Mouse (Mus musculus) regulatory T cell (primary cell): ENCODE measurements at regions not wholly inside any gene's neighbourhood (a gene's known extent, or its start where the extent isn't known, plus 50 kb on each side); places are given as distances from the start of the nearest gene placed in this dataset.

Source experiments
- in situ Hi-C: fragments of 300-600 bp; cut with MboI, MseI; formaldehyde crosslinking; loops from one replicate; pipeline ENCODE4 v1.15.1; 2025; ENCODE audit warnings: high pct_unique_total_duplicates

GRCm38 (mm10) chr14:31944682-31945081 lies 84.1 kb upstream of the Galnt15 start:
- in situ Hi-C loops = loop anchor here (5.0 kb wide), 1 partner anchor 142 kb away; no protein-coding TSS in a partner anchor

- in situ Hi-C loops = loop anchor here (5.0 kb wide), 1 partner anchor 143 kb away; no protein-coding TSS in a partner anchor
These were observed 83.7 kb upstream of the Galnt15 start for GRCm38 (mm10) chr14:31945125-31945524.

GRCm38 (mm10) chr14:31946032-31946431 lies 82.8 kb upstream of the Galnt15 start:
- in situ Hi-C loops = loop anchor here (5.0 kb wide), 1 partner anchor 144 kb away; no protein-coding TSS in a partner anchor

GRCm38 (mm10) chr14:31947246-31947645 lies 81.5 kb upstream of the Galnt15 start:
- in situ Hi-C loops = loop anchor here (5.0 kb wide), 1 partner anchor 145 kb away; no protein-coding TSS in a partner anchor

GRCm38 (mm10) chr14:31951894-31952293 lies 76.9 kb upstream of the Galnt15 start:
- in situ Hi-C loops = no loop called here

- in situ Hi-C loops = no loop called here
These were observed 75.0 kb upstream of the Galnt15 start for GRCm38 (mm10) chr14:31953783-31954182.

- in situ Hi-C loops = loop anchor here (5.0 kb wide), 1 partner anchor 77 kb away; no protein-coding TSS in a partner anchor
These were observed 73.8 kb upstream of the Galnt15 start for GRCm38 (mm10) chr14:31954945-31955344.

GRCm38 (mm10) chr14:31957211-31957638 lies 71.6 kb upstream of the Galnt15 start:
- in situ Hi-C loops = loop anchor here (5.0 kb wide), 1 partner anchor 75 kb away; no protein-coding TSS in a partner anchor

GRCm38 (mm10) chr14:31960201-31960854 lies 68.5 kb upstream of the Galnt15 start:
- in situ Hi-C loops = no loop called here

- in situ Hi-C loops = no loop called here
These were observed 67.3 kb upstream of the Galnt15 start for GRCm38 (mm10) chr14:31961442-31961841.

GRCm38 (mm10) chr14:31963131-31963911 lies 65.5 kb upstream of the Galnt15 start:
- in situ Hi-C loops = no loop called here

GRCm38 (mm10) chr14:31964076-31964475 lies 64.7 kb upstream of the Galnt15 start:
- in situ Hi-C loops = no loop called here

GRCm38 (mm10) chr14:31964831-31965230 lies 64.0 kb upstream of the Galnt15 start:
- in situ Hi-C loops = no loop called here

GRCm38 (mm10) chr14:31969531-31969930 lies 59.3 kb upstream of the Galnt15 start:
- in situ Hi-C loops = no loop called here

GRCm38 (mm10) chr14:31970245-31970830 lies 58.5 kb upstream of the Galnt15 start:
- in situ Hi-C loops = loop anchor here (10.0 kb wide), 1 partner anchor 1066 kb away; no protein-coding TSS in a partner anchor

- in situ Hi-C loops = loop anchor here (10.0 kb wide), 1 partner anchor 1066 kb away; no protein-coding TSS in a partner anchor
These were observed 57.9 kb upstream of the Galnt15 start for GRCm38 (mm10) chr14:31970851-31971250.

GRCm38 (mm10) chr14:31973702-31974101 lies 55.1 kb upstream of the Galnt15 start:
- in situ Hi-C loops = loop anchor here (10.0 kb wide), 1 partner anchor 1069 kb away; no protein-coding TSS in a partner anchor

- in situ Hi-C loops = loop anchor here (10.0 kb wide), 1 partner anchor 1073 kb away; no protein-coding TSS in a partner anchor
These were observed 50.6 kb upstream of the Galnt15 start for GRCm38 (mm10) chr14:31978196-31978595.

- in situ Hi-C loops = loop anchor here (10.0 kb wide), 1 partner anchor 1074 kb away; no protein-coding TSS in a partner anchor
These were observed 50.1 kb upstream of the Galnt15 start for GRCm38 (mm10) chr14:31978690-31979089.
